In genomic region chr13:107571539-107571938, GRCm38 (mm10) we compare ENCODE assay signal across 24 mouse cellular contexts.
DNase-seq lines count a peak whose midpoint lies in the region; ATAC-seq and TF ChIP-seq lines count a peak whose summit lies in the region.
"Had no signal": no experiment of that assay in that cellular context is flagged by ENCODE, and none has a peak within 500 bp of the region (broad histone marks: within the 10 kb centered on the region; RNA-seq: fewer than 3 reads in every experiment).

No protein-coding gene starts in this region.

- H3K4me1 ChIP-seq in CH12.LX (ENCODE audit: control insufficient read depth in 1 of 2, insufficient read depth in 2 of 2): peaks cover 36 to 62% of the 10 kb centered on the region in 2 experiments
- H3K4me1 ChIP-seq in liver, embryonic 11.5 days (replicated peaks; ENCODE audit: control insufficient read depth, insufficient read depth, low read length): peaks cover 22% of the 10 kb centered on the region
- no peaks in the 10 kb centered on the region for H3K4me1 ChIP-seq in midbrain, embryonic 14.5 days (ENCODE audit: control insufficient read depth, insufficient read depth, low read length)
- no peaks in the 10 kb centered on the region for H3K4me1 ChIP-seq in hindbrain, postnatal 0 days (ENCODE audit: insufficient read depth, low read length)
- H3K4me1 ChIP-seq: hindbrain, embryonic 15.5 days; limb, embryonic 10.5 days; midbrain, embryonic 10.5 days had no signal

- peak; percentile 63; the same call in 1 of the 2 replicates for ATAC-seq in liver, embryonic 11.5 days (replicated peaks; ENCODE audit: low FRiP score)
- ATAC-seq in megakaryocyte progenitor cell, adult 5-6 weeks (replicated peaks; ENCODE audit: poor library complexity): peak; percentile 70
- no peak for ATAC-seq in midbrain, embryonic 14.5 days (ENCODE audit: low FRiP score, low TSS enrichment)
- ATAC-seq in hindbrain, postnatal 0 days: no peak

- no peaks in the 10 kb centered on the region for H3K36me3 ChIP-seq in CH12.LX (replicated peaks in 1 of 2; ENCODE audit: control insufficient read depth in 1 of 2, insufficient read depth in 1 of 2, low read length in 1 of 2)
- no peaks in the 10 kb centered on the region for H3K36me3 ChIP-seq in liver, embryonic 11.5 days (ENCODE audit: control insufficient read depth, insufficient read depth, low read length)
- H3K36me3 ChIP-seq in midbrain, embryonic 14.5 days (ENCODE audit: control insufficient read depth, insufficient read depth, low read length): no peaks in the 10 kb centered on the region
- H3K36me3 ChIP-seq in hindbrain, postnatal 0 days (ENCODE audit: insufficient read depth, low read length): no peaks in the 10 kb centered on the region
- H3K36me3 ChIP-seq: forebrain, embryonic 10.5 days; hindbrain, embryonic 15.5 days; limb, embryonic 10.5 days; liver, embryonic 15.5 days; midbrain, embryonic 10.5 days had no signal

- H3K27me3 ChIP-seq in CH12.LX (replicated peaks): no peaks in the 10 kb centered on the region
- no peaks in the 10 kb centered on the region for H3K27me3 ChIP-seq in liver, embryonic 11.5 days (replicated peaks; ENCODE audit: control insufficient read depth, insufficient read depth, low read length)
- no peaks in the 10 kb centered on the region for H3K27me3 ChIP-seq in midbrain, embryonic 14.5 days (ENCODE audit: control insufficient read depth, insufficient read depth, low read length)
- no peaks in the 10 kb centered on the region for H3K27me3 ChIP-seq in hindbrain, postnatal 0 days (ENCODE audit: insufficient read depth, low read length)
- H3K27me3 ChIP-seq: hindbrain, embryonic 15.5 days; liver, embryonic 15.5 days had no signal

- peak overlapping the region; percentile 64; the same call in 1 of the 2 replicates for H3K4me2 ChIP-seq in CH12.LX (ENCODE audit: insufficient read depth, low read depth, poor library complexity, severe bottlenecking)
- H3K4me2 ChIP-seq in liver, embryonic 11.5 days: no peak overlapping the region
- no peak overlapping the region for H3K4me2 ChIP-seq in midbrain, embryonic 14.5 days (ENCODE audit: low read length)
- no peak overlapping the region for H3K4me2 ChIP-seq in hindbrain, postnatal 0 days (ENCODE audit: low read depth, low read length)
- H3K4me2 ChIP-seq: hindbrain, embryonic 15.5 days; liver, embryonic 15.5 days had no signal

- H3K4me3 ChIP-seq in CH12.LX (replicated peaks in 1 of 3; ENCODE audit: low read depth in 2 of 3, low read length in 2 of 3, poor library complexity in 1 of 3): no peak overlapping the region
- H3K4me3 ChIP-seq in liver, embryonic 11.5 days (ENCODE audit: low read depth, low read length): no peak overlapping the region
- no peak overlapping the region for H3K4me3 ChIP-seq in midbrain, embryonic 14.5 days (replicated peaks; ENCODE audit: low read depth, low read length)
- H3K4me3 ChIP-seq in hindbrain, postnatal 0 days (ENCODE audit: low read length): no peak overlapping the region
- H3K4me3 ChIP-seq: forebrain, embryonic 10.5 days; hindbrain, embryonic 15.5 days; limb, embryonic 10.5 days; liver, embryonic 15.5 days; midbrain, embryonic 10.5 days had no signal

- no peaks in the 10 kb centered on the region for H3K9me3 ChIP-seq in CH12.LX (replicated peaks; ENCODE audit: low read length)
- no peaks in the 10 kb centered on the region for H3K9me3 ChIP-seq in liver, embryonic 11.5 days (ENCODE audit: control insufficient read depth, low read length)
- no peaks in the 10 kb centered on the region for H3K9me3 ChIP-seq in midbrain, embryonic 14.5 days (ENCODE audit: control insufficient read depth, low read length)
- no peaks in the 10 kb centered on the region for H3K9me3 ChIP-seq in hindbrain, postnatal 0 days (ENCODE audit: low read length)
- H3K9me3 ChIP-seq: forebrain, embryonic 10.5 days; hindbrain, embryonic 15.5 days; limb, embryonic 10.5 days; liver, embryonic 15.5 days; midbrain, embryonic 10.5 days had no signal

- no peak overlapping the region for H3K27ac ChIP-seq in CH12.LX (ENCODE audit: insufficient read depth, low read depth)
- H3K27ac ChIP-seq in liver, embryonic 11.5 days (ENCODE audit: low read depth, low read length): no peak overlapping the region
- no peak overlapping the region for H3K27ac ChIP-seq in midbrain, embryonic 14.5 days (replicated peaks; ENCODE audit: low read depth, low read length)
- no peak overlapping the region for H3K27ac ChIP-seq in hindbrain, postnatal 0 days
- H3K27ac ChIP-seq: forebrain, embryonic 10.5 days; hindbrain, embryonic 15.5 days; limb, embryonic 10.5 days; liver, embryonic 15.5 days; midbrain, embryonic 10.5 days had no signal

- in situ Hi-C loops in CH12.LX (cut with MboI; ENCODE audit: low pct_ligation_motif_present, low pct_unique_long_range_greater_than_20kb, low sequenced_read_pairs): no loop called here

- peak; percentile 13 for TF ChIP-seq RAD21 in CH12.LX (IDR thresholded peaks at IDR 0.05; ENCODE audit: low read depth, low read length)

- 32% methylated on average over 10 of the region's 10 CpGs for WGBS in liver, embryonic 11.5 days
- WGBS in midbrain, embryonic 14.5 days: 91% methylated on average over 10 of the region's 10 CpGs
- 89% methylated on average over 10 of the region's 10 CpGs for WGBS in hindbrain, postnatal 0 days

- no peak overlapping the region for H3K9ac ChIP-seq in CH12.LX (ENCODE audit: insufficient read depth, low read depth)
- no peak overlapping the region for H3K9ac ChIP-seq in liver, embryonic 11.5 days (ENCODE audit: low read depth, low read length)
- no peak overlapping the region for H3K9ac ChIP-seq in midbrain, embryonic 14.5 days (replicated peaks; ENCODE audit: low read length)
- H3K9ac ChIP-seq in hindbrain, postnatal 0 days (replicated peaks; ENCODE audit: low read length): no peak overlapping the region
- H3K9ac ChIP-seq: hindbrain, embryonic 15.5 days; liver, embryonic 15.5 days had no signal

- TF ChIP-seq EP300 in CH12.LX (IDR thresholded peaks at IDR 0.05; ENCODE audit: low read length): peak; percentile 99

- dilution Hi-C loops in CH12.LX (cut with MboI; ENCODE audit: extremely low pct_ligation_motif_present, extremely low pct_unique_long_range_greater_than_20kb, low sequenced_read_pairs): no loop called here

- peak; percentile 87 for DNase-seq in CH12.LX (ENCODE audit: extremely low read depth)
- DNase-seq in liver, embryonic 11.5 days (ENCODE audit: low spot score): peak; percentile 38
- DNase-seq in thymus, postnatal 25 days: peak; percentile 60
- DNase-seq in midbrain, embryonic 14.5 days: no peak
- DNase-seq in adrenal gland, postnatal 14 days: no peak
- no peak for DNase-seq in layer of hippocampus, adult 8-10 months (ENCODE audit: low spot score in 2 of 2)
- no peak for DNase-seq in hindbrain, postnatal 0 days (ENCODE audit: low spot score)
- DNase-seq: adrenal gland, postnatal 25 days; B cell, adult 2 months; cerebellum, adult 11 months; cerebellum, postnatal 14 days; gastrocnemius, postnatal 10 days; heart, adult 18-20 months; heart, postnatal 36 days; kidney, adult 2 months; kidney, postnatal 10 days; lung, postnatal 14 days; right cerebral cortex, postnatal 4 days had no signal

- no peak for TF ChIP-seq POLR2A in CH12.LX (IDR thresholded peaks at IDR 0.05; ENCODE audit: low read depth, low read length)

- H3K79me2 ChIP-seq in CH12.LX (replicated peaks; ENCODE audit: control insufficient read depth, extremely low read depth, insufficient read depth, poor library complexity, severe bottlenecking): no peaks in the 10 kb centered on the region

- no peak for TF ChIP-seq CTCF in CH12.LX (conservative IDR thresholded peaks at IDR 0.05 in 1 of 2, IDR thresholded peaks at IDR 0.05 in 1 of 2; ENCODE audit: low read depth in 2 of 2, low read length in 2 of 2)
- no peak for TF ChIP-seq CTCF in hindbrain, postnatal 0 days (IDR thresholded peaks at IDR 0.05; ENCODE audit: low read depth)

TF ChIP-seq in CH12.LX, 34 proteins besides CTCF, POLR2A, EP300 and RAD21 (continues in another document):
- TF ChIP-seq UBTF (IDR thresholded peaks at IDR 0.05; ENCODE audit: low read depth, low read length) (no peak), ZMIZ1 (IDR thresholded peaks at IDR 0.05; ENCODE audit: low read depth, low read length) (no peak), GABPA (IDR thresholded peaks at IDR 0.05; ENCODE audit: insufficient replicate concordance, low read depth, low read length) (no peak), PAX5 (IDR thresholded peaks at IDR 0.05; ENCODE audit: low read length) (no peak), BHLHE40 (IDR thresholded peaks at IDR 0.05; ENCODE audit: low read depth, low read length) (peak; percentile 87), MYC (IDR thresholded peaks at IDR 0.05; ENCODE audit: low read depth, low read length) (peak; percentile 88), E2F4 (IDR thresholded peaks at IDR 0.05; ENCODE audit: insufficient replicate concordance, low read depth, low read length) (no peak), IRF4 (IDR thresholded peaks at IDR 0.05; ENCODE audit: low read depth, low read length) (peak; percentile 98), ETS1 (conservative IDR thresholded peaks at IDR 0.05; ENCODE audit: low read depth, low read length) (peak; percentile 97), KAT2A (IDR thresholded peaks at IDR 0.05; ENCODE audit: insufficient replicate concordance, low read length) (0 out of 2 replicates have a peak, but pooled peaks have one; percentile 17), CHD1 (IDR thresholded peaks at IDR 0.05; ENCODE audit: low read depth, low read length) (no peak), MXI1 (IDR thresholded peaks at IDR 0.05; ENCODE audit: low read depth, low read length) (peak; percentile 53; the same call in 1 of the 2 replicates), SMC3 (IDR thresholded peaks at IDR 0.05; ENCODE audit: low read depth, low read length) (peak; percentile 36), MAFK (IDR thresholded peaks at IDR 0.05; ENCODE audit: insufficient replicate concordance, low read length) (peak; percentile 77), MEF2A (IDR thresholded peaks at IDR 0.05; ENCODE audit: borderline replicate concordance, low read depth, low read length) (peak; percentile 98), NELFE (IDR thresholded peaks at IDR 0.05; ENCODE audit: low read depth, low read length) (no peak), JUND (conservative IDR thresholded peaks at IDR 0.05; ENCODE audit: low read depth, low read length) (peak; percentile 97), ELF1 (IDR thresholded peaks at IDR 0.05; ENCODE audit: low read depth, low read length) (peak; percentile 51; the same call in 1 of the 2 replicates), USF2 (conservative IDR thresholded peaks at IDR 0.05; ENCODE audit: low read depth, low read length) (no peak), POLR2AphosphoS2 (IDR thresholded peaks at IDR 0.05; ENCODE audit: low read depth, low read length) (no peak), CHD2 (IDR thresholded peaks at IDR 0.05; ENCODE audit: low read length) (peak; percentile 93), MAX (IDR thresholded peaks at IDR 0.05; ENCODE audit: low read length) (peak; percentile 73; the same call in 1 of the 2 replicates), RCOR1 (conservative IDR thresholded peaks at IDR 0.05; ENCODE audit: low read depth, low read length) (peak; percentile 96), ZNF384 (IDR thresholded peaks at IDR 0.05; ENCODE audit: low read depth, low read length) (peak; percentile 94), USF1 (IDR thresholded peaks at IDR 0.05; ENCODE audit: low read depth, low read length) (no peak)

Comparison
In these comparisons a context has a peak if more than half of its experiments do, and no peak if none do; other contexts are left out.
1. DNase-seq: peak in CH12.LX (single experiment), liver, embryonic 11.5 days (single experiment) and thymus, postnatal 25 days (single experiment); none in midbrain, embryonic 14.5 days (single experiment), adrenal gland, postnatal 14 days (single experiment), layer of hippocampus, adult 8-10 months (0 of 2) and hindbrain, postnatal 0 days (single experiment).
2. ATAC-seq: peak in liver, embryonic 11.5 days (single experiment) and megakaryocyte progenitor cell, adult 5-6 weeks (single experiment); none in midbrain, embryonic 14.5 days (single experiment) and hindbrain, postnatal 0 days (single experiment).